Mouse (Mus musculus): ENCODE results near the gene Fer. TPM values are rescaled to one million over a fixed set of nuclear protein-coding genes. Genes with fewer than 3 reads are reported as not detected.

The Fer gene
- polyA plus RNA-seq, 1 experiment, result 25.0 TPM

DNA sequence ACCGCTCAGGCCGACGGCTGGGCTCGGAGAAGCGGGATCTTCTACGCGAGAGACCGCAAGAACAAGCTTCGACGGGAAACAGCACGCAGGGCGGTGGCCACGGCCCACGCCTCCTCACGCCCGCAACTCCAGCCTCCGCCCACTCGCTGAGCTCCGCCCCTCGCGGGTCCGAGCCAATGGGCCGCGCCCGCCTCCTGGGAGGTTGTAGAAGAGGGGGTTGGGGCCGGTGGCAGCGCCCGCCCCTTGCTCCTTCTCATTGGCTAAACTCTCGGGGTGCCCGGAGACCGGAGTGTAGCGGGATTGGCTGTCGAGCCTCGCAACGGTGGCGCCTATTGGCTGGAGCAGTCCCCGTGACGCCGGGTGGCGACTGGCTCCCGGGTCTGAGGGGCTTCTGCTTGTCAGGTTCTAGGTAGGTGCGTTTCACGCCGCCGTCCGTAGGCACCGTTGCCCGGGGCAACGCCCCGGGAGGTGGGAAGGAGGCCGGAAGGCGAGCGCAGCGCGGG is 836 bp downstream of the Fer start, which contains the start of gene A930002H24Rik:
TSS of gene A930002H24Rik (minus strand) at position 145 of the 503 bp plus-strand sequence.
- peak within 1 kb of the TSS; percentile 94 for H3K4me3 ChIP-seq (ENCODE audit: insufficient read depth, low read length)
- TF ChIP-seq CTCF (IDR thresholded peaks at IDR 0.05; ENCODE audit: low read depth, low read length), result no peak
- no peak for TF ChIP-seq POLR2A (IDR thresholded peaks at IDR 0.05; ENCODE audit: borderline replicate concordance, low read depth, low read length)
- H3K27ac ChIP-seq (ENCODE audit: insufficient read depth, low read depth, low read length), result peak within 1 kb of the TSS; percentile 32
- H3K4me1 ChIP-seq (ENCODE audit: control insufficient read depth, insufficient read depth, low read length), result peaks cover 7% of the 10 kb centered on the region

DNA sequence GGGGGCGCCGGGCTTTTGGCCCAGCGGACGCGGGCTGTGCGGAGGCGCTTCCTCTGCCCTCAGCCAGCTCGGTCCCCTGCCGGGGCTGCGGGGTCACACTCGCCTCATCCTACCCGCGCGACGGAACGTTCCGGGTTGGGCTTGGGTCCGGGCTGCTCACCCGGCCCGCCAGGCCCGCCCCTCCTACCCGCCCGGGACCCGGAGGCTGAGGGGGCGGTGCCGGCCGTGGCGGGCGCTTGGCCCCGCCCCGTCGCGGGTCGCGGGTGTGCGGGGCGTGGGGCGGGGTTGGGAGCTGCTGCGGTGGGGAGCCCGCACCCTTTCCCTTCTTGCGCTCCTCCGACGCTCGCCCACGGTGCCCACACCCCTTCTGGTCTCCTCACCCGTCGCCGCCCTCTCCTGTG is 1.3 kb downstream of the Fer start:
- H3K4me1 ChIP-seq (ENCODE audit: control insufficient read depth, insufficient read depth, low read length), result peaks cover 7% of the 10 kb centered on the region
- H3K27ac ChIP-seq (ENCODE audit: insufficient read depth, low read depth, low read length), result peak overlapping the region; percentile 22; the same call in 1 of the 2 replicates
- TF ChIP-seq CTCF (IDR thresholded peaks at IDR 0.05; ENCODE audit: low read depth, low read length), result no peak
- no peak for TF ChIP-seq POLR2A (IDR thresholded peaks at IDR 0.05; ENCODE audit: borderline replicate concordance, low read depth, low read length)
- peak overlapping the region; percentile 94 for H3K4me3 ChIP-seq (ENCODE audit: insufficient read depth, low read length)

DNA sequence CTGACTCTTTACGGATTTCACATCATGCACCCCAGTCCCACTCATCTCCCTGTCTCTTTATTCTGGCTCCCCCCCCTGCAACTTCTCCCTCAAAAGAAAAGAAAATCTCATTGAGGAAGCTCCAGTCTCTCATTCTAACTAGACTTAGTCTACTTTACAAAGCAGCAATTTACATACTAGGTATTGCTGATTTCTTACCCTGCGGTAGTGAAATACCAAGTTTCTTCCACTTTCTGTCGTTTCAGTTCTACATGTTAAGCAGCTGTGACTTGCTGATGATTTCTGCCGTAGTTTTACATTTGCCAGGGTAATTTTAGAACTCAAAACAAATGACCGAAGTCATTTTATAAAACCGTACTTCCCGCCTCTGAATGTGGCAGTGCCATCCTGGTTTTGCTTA is 8.9 kb downstream of the Fer start:
- no peak overlapping the region for H3K27ac ChIP-seq (ENCODE audit: insufficient read depth, low read depth, low read length)
- peaks cover 26% of the 10 kb centered on the region for H3K4me1 ChIP-seq (ENCODE audit: control insufficient read depth, insufficient read depth, low read length)
- no peak for TF ChIP-seq POLR2A (IDR thresholded peaks at IDR 0.05; ENCODE audit: borderline replicate concordance, low read depth, low read length)
- TF ChIP-seq CTCF (IDR thresholded peaks at IDR 0.05; ENCODE audit: low read depth, low read length), result no peak

DNA sequence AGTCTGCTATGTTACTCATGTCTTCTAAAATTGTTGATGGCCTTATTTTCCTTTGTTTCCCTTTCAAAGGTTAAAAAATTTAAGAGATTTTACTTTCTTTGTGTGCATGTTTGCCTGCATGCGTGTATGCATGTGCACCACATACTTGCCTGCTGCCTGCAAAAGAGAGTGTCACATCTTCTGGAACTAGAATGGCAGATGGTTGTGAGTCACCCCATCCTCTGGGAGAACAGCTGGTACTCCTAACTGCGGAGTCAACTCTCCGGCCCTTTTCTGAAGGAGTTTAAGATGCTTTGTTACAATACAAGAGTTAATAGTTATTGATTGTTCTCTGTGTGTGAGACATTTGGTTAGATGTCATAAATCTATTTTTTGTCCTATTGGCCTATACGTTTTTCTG is 16.0 kb downstream of the Fer start:
- Histone ChIP-seq H3K4me3 (ENCODE audit: insufficient read depth, low read length) (no peak overlapping the region), H3K27ac (ENCODE audit: insufficient read depth, low read depth, low read length) (no peak overlapping the region), H3K4me1 (ENCODE audit: control insufficient read depth, insufficient read depth, low read length) (peaks cover 7% of the 10 kb centered on the region)
- TF ChIP-seq CTCF (IDR thresholded peaks at IDR 0.05; ENCODE audit: low read depth, low read length), result no peak
- no peak for TF ChIP-seq POLR2A (IDR thresholded peaks at IDR 0.05; ENCODE audit: borderline replicate concordance, low read depth, low read length)

More for the DNA sequence above, 8.9 kb downstream of the Fer start:
- no peak overlapping the region for H3K4me3 ChIP-seq (ENCODE audit: insufficient read depth, low read length)

- no peak for TF ChIP-seq CTCF (IDR thresholded peaks at IDR 0.05; ENCODE audit: low read depth, low read length)
- H3K4me3 ChIP-seq (ENCODE audit: insufficient read depth, low read length), result no peak overlapping the region
- H3K27ac ChIP-seq (ENCODE audit: insufficient read depth, low read depth, low read length), result no peak overlapping the region
- H3K4me1 ChIP-seq (ENCODE audit: control insufficient read depth, insufficient read depth, low read length), result peaks cover 5% of the 10 kb centered on the region
These were observed 17.1 kb downstream of the Fer start for GRCm38 (mm10) chr17:63880009-63880408.

- H3K4me3 ChIP-seq (ENCODE audit: insufficient read depth, low read length), result no peak overlapping the region
- peaks cover 13% of the 10 kb centered on the region for H3K4me1 ChIP-seq (ENCODE audit: control insufficient read depth, insufficient read depth, low read length)
- TF ChIP-seq POLR2A (IDR thresholded peaks at IDR 0.05; ENCODE audit: borderline replicate concordance, low read depth, low read length) (no peak), CTCF (IDR thresholded peaks at IDR 0.05; ENCODE audit: low read depth, low read length) (no peak)
- H3K27ac ChIP-seq (ENCODE audit: insufficient read depth, low read depth, low read length), result no peak overlapping the region
These were observed 24.1 kb downstream of the Fer start for GRCm38 (mm10) chr17:63886988-63887387.

GRCm38 (mm10) chr17:63890611-63891010 is 27.7 kb downstream of the Fer start:
- peaks cover 35% of the 10 kb centered on the region for H3K4me1 ChIP-seq (ENCODE audit: control insufficient read depth, insufficient read depth, low read length)
- no peak overlapping the region for H3K4me3 ChIP-seq (ENCODE audit: insufficient read depth, low read length)
- no peak for TF ChIP-seq CTCF (IDR thresholded peaks at IDR 0.05; ENCODE audit: low read depth, low read length)
- no peak for TF ChIP-seq POLR2A (IDR thresholded peaks at IDR 0.05; ENCODE audit: borderline replicate concordance, low read depth, low read length)
- H3K27ac ChIP-seq (ENCODE audit: insufficient read depth, low read depth, low read length), result no peak overlapping the region

DNA sequence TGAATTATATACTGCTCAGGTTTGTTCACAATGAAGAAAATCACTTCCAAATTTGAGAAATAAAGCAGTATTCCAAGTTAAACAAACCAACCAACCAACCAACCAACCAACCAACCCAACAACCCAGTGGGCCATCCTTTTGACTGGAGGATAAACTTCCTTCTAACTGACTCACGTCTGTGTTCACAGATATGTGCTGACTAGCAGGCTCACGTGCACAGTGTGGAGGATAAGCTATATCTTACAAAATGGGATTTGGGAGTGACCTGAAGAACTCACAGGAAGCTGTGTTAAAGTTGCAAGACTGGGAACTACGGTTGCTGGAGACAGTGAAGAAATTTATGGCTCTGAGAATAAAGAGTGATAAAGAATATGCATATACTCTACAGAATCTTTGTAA is 33.0 kb downstream of the Fer start:
- peaks cover 44% of the 10 kb centered on the region for H3K4me1 ChIP-seq (ENCODE audit: control insufficient read depth, insufficient read depth, low read length)
- TF ChIP-seq CTCF (IDR thresholded peaks at IDR 0.05; ENCODE audit: low read depth, low read length) (no peak), POLR2A (IDR thresholded peaks at IDR 0.05; ENCODE audit: borderline replicate concordance, low read depth, low read length) (no peak)
- no peak overlapping the region for H3K4me3 ChIP-seq (ENCODE audit: insufficient read depth, low read length)
- H3K27ac ChIP-seq (ENCODE audit: insufficient read depth, low read depth, low read length), result peak overlapping the region; percentile 1; the same call in 1 of the 2 replicates

DNA sequence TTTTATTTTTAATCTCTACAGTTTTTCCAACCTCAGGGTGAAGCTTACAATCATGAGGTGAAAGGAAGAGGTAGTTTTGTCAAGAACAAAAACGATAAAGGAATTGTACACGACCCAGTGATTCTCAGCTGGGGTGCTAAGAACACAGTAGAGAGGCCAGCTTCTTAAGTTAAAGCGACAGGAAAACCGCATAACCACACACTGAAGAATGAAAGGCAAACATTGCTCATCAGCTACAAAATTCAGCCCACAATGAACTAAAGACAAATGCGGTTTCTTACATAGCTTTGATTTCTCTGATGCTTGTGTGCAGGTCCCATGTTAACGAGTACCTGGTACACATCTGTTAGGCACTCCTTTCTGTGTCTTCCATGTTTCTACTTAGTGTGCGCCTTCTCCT is 34.2 kb downstream of the Fer start:
- TF ChIP-seq CTCF (IDR thresholded peaks at IDR 0.05; ENCODE audit: low read depth, low read length) (no peak), POLR2A (IDR thresholded peaks at IDR 0.05; ENCODE audit: borderline replicate concordance, low read depth, low read length) (no peak)
- peaks cover 37% of the 10 kb centered on the region for H3K4me1 ChIP-seq (ENCODE audit: control insufficient read depth, insufficient read depth, low read length)
- no peak overlapping the region for H3K27ac ChIP-seq (ENCODE audit: insufficient read depth, low read depth, low read length)
- no peak overlapping the region for H3K4me3 ChIP-seq (ENCODE audit: insufficient read depth, low read length)

GRCm38 (mm10) chr17:63909297-63909696 is 46.4 kb downstream of the Fer start:
- no peaks in the 10 kb centered on the region for H3K4me1 ChIP-seq (ENCODE audit: control insufficient read depth, insufficient read depth, low read length)
- H3K27ac ChIP-seq (ENCODE audit: insufficient read depth, low read depth, low read length), result no peak overlapping the region
- H3K4me3 ChIP-seq (ENCODE audit: insufficient read depth, low read length), result no peak overlapping the region
- no peak for TF ChIP-seq POLR2A (IDR thresholded peaks at IDR 0.05; ENCODE audit: borderline replicate concordance, low read depth, low read length)
- no peak for TF ChIP-seq CTCF (IDR thresholded peaks at IDR 0.05; ENCODE audit: low read depth, low read length)
